Mouse (Mus musculus) right cerebral cortex, adult 2 months (tissue): Measurements from ENCODE around the gene Olfr1225.
"Not testable (repeated sequence)": the region's sequence is repeated elsewhere in the genome, so short reads cannot be mapped to it uniquely, and the experiment has no call there.

ENCODE experiments used
- DNase-seq, 2 experiments: peaks; one replicate each; pipeline ENCODE4 v3.0.0; 2021 to 2022; ENCODE audit warnings: low spot score in 2 of 2

Olfr1225 gene

GRCm38 (mm10) chr2:89174569-89174968 is at the start of gene Olfr1225:
TSS of gene Olfr1225 (minus strand) at chr2:89174669.
- no peak for DNase-seq

- no peak for DNase-seq
Observed at GRCm38 (mm10) chr2:89199948-89200347, 25.5 kb upstream of the Olfr1225 start, which contains the start of gene Olfr1226. TSS of gene Olfr1226 (minus strand) at chr2:89200048.

- no peak for DNase-seq
Observed at GRCm38 (mm10) chr2:89196325-89196982, 22.0 kb upstream of the Olfr1225 start.

- DNase-seq: not testable (repeated sequence)
Observed at GRCm38 (mm10) chr2:89164711-89165110, 9.8 kb downstream of the Olfr1225 start.

- DNase-seq: not testable (repeated sequence)
Observed at GRCm38 (mm10) chr2:89163991-89164390, 10.5 kb downstream of the Olfr1225 start, which contains the start of gene Olfr1224-ps1. TSS of gene Olfr1224-ps1 (minus strand) at chr2:89164091.

- DNase-seq: no peak
Observed at GRCm38 (mm10) chr2:89151460-89151859, 23.0 kb downstream of the Olfr1225 start, which contains the start of gene Olfr1223. TSS of gene Olfr1223 (minus strand) at chr2:89151560.

GRCm38 (mm10) chr2:89132954-89133353 is 41.5 kb downstream of the Olfr1225 start, which contains the start of gene Olfr1222:
TSS of gene Olfr1222 (minus strand) at chr2:89133054.
- no peak for DNase-seq
